Mouse (Mus musculus) right cerebral cortex, postnatal 25 days (tissue): ENCODE measurements around the gene Olfr1225.
"Not testable (repeated sequence)": the region's sequence is repeated elsewhere in the genome, so short reads cannot be mapped to it uniquely, and the experiment has no call there.

ENCODE experiments used
- DNase-seq: peaks from one replicate; pipeline ENCODE4 v3.0.0; 2022

The Olfr1225 gene

DNA sequence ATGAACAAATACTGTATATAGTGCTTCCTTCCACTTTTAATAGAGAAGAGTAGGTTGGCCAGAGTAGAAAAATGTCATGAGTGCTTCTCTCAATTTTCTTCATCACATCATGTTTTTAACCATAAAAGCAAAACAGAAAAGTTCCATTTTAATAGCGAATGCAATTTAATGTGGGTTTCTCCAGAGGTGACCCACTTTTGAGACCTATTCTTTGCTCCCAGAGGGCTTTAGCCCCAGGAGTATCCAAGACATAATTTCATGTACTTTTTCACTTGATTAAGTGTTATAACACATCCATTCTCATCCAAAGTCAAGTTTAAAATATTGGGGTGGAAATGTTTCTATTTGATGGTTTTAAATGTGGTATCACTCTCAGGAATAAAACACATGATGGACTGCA is at the start of gene Olfr1225:
TSS of gene Olfr1225 (minus strand) at position 101 of the 400 bp plus-strand sequence.
- DNase-seq = no peak

DNA sequence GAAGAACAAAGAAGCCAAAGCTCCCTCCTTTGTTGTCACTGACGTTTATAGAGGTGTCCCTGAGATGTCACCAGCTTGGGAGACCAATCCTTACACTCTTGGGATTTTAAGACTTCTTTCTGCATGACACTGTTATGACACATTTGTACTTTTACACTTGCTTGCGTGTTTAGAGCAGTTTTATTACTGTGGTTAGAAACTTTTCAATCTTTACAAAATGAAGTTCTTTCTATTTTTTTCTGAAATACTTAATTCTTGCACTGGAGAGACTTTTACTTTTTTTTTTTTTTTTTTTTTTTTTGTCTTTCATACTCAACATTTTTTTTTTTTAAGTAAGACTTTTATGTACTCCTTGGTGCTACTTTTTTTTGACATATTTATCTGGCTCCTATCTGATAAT is 25.5 kb upstream of the Olfr1225 start, which contains the start of gene Olfr1226:
TSS of gene Olfr1226 (minus strand) at position 101 of the 400 bp plus-strand sequence.
- DNase-seq = no peak

GRCm38 (mm10) chr2:89196325-89196982 is 22.0 kb upstream of the Olfr1225 start:
- DNase-seq = no peak

GRCm38 (mm10) chr2:89164711-89165110 is 9.8 kb downstream of the Olfr1225 start:
- not testable (repeated sequence) for DNase-seq

DNA sequence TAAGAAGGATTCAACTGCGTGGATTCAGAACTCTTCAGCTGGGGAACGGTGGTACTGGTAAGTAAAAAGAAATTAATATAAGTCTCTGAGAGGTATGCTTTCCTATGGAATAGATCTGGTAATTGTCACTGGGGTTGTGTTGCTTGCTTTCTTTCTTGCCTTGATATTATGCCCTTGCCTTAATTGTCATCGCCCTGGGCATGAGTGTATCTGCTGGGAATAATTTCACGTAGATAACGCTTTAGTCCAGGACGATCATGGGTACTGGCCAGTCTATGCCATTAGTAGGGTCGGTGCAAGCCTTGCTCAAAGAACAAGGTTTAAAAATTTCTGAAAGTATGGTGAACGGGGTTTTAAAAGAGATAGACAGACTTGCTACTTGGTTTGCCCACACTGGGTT is 10.5 kb downstream of the Olfr1225 start, which contains the start of gene Olfr1224-ps1:
TSS of gene Olfr1224-ps1 (minus strand) at position 101 of the 400 bp plus-strand sequence.
- DNase-seq = not testable (repeated sequence)

- no peak for DNase-seq
These were observed 23.0 kb downstream of the Olfr1225 start, which contains the start of gene Olfr1223 for GRCm38 (mm10) chr2:89151460-89151859. Olfr1223 (minus strand) TSS chr2:89151560.

GRCm38 (mm10) chr2:89132954-89133353 is 41.5 kb downstream of the Olfr1225 start, which contains the start of gene Olfr1222:
Olfr1222 (minus strand) TSS chr2:89133054.
- DNase-seq = no peak
